Mouse (Mus musculus): Measurements from ENCODE around the gene Dnm3. TPM values are rescaled to one million over a fixed set of nuclear protein-coding genes. Genes with fewer than 3 reads are reported as not detected.

Gene Dnm3
- polyA plus RNA-seq, 1 experiment from 2014 or later, result 21.1 TPM

DNA sequence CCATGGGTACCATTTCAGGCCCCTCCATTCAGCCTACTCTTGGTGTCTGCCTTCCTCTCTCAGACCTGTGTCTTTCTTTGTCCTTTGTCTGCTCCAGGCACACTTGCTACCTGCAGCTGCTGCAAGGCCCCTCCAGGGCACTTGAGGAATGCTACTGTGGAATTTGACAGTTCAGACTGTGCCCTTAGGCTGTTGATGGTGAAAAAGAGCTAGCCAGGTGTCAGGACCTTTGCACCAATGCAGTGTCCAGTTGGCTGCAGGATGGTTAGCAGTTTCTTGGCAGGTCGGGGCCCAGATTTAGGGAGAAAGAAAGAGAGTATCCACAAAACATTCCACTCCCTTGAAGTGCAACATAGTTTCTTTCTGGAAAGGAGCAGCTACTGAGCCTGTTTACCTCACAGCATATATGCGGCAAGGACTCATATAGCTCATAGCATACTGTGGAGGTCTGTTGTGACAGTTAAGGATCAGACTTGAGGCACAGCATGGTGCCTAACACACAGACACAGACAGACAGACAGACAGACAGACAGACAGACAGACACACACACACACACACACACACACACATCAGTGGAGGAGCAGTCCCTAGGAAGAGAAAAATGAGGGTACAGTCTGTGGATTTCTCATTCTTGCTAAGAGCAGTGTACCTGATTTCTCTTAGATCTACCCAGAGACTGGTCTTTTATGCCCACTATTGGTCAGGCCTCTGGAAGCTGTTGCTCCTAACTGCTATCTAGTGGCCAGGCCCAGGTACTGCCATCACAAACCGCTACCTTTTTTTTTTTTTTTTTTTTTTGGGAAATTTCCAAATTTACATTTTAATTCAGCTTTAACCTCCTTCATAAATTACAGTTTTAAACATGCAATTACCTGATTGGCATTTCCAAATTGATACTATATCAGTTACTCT, 515.1 kb downstream of the Dnm3 start:
- Histone ChIP-seq H3K27ac (no peak overlapping the region; the same call in 1 of the 2 replicates), H3K4me3 (no peak overlapping the region), H3K27me3 (no peaks in the 10 kb centered on the region), H3K9ac (no peak overlapping the region), H3K4me1 (no peaks in the 10 kb centered on the region), H3K36me3 (no peaks in the 10 kb centered on the region), H3K9me3 (no peaks in the 10 kb centered on the region), H3K4me2 (replicated peaks) (no peak overlapping the region)
- 39% methylated on average over 3 of the region's 3 CpGs for WGBS
- ATAC-seq (ENCODE audit: insufficient number of reproducible peaks, insufficient read depth, low FRiP score, low TSS enrichment), result 0 out of 2 replicates have a peak, but pooled peaks have one; percentile 68

DNA sequence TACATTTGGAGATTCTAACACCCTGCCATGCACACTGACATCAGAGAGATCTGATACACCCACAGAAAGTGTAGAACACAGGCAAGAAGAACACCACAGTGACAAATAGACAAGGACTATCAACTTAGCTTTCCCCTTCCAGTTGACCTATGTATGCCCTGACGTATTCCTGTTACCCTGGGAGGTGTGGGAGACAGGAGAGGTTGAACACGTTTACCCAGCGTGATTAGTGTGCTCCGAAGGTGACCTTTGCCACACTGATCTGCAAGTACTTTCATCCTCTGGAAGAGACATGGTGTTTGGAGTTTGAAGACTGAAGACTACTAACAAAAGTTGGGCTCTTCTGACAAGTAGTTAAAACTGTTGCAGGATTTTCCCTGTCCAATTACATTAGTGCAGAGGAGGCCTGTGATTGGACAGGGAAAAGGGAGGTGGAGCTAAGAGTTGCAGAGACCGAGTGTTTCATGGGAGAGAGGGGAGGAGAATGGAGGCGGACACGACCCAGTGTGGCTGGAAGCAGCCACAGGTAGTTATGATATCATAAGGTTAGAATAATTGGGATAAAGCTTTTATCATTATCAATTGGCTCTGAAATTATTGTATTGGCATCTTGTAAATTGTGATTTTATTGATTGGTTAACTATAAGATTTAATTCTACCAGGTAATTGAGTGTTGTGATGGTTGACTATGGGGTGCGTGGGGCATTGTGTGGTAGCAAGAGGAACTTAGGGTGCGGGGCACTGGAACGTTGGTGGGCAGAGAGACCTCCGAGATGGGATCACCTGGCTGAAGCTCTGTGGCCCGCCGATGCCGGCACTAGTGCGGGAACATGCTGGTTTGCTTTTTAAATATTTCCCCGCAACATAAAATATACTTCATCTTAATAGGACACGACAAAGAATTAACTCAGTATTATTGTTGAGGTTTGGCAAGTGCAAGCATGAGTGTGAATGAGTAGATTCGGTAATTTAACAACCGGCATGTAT, 519.6 kb downstream of the Dnm3 start:
- ATAC-seq (ENCODE audit: insufficient number of reproducible peaks, insufficient read depth, low FRiP score, low TSS enrichment), result no peak
- no peaks in the 10 kb centered on the region for H3K4me1 ChIP-seq
- no peak overlapping the region for H3K4me2 ChIP-seq (replicated peaks)
- 82% methylated on average over 19 of the region's 19 CpGs for WGBS
- no peaks in the 10 kb centered on the region for H3K27me3 ChIP-seq
- H3K36me3 ChIP-seq, result no peaks in the 10 kb centered on the region
- no peak overlapping the region for H3K9ac ChIP-seq
- H3K27ac ChIP-seq, result no peak overlapping the region
- H3K9me3 ChIP-seq, result no peaks in the 10 kb centered on the region
- no peak overlapping the region for H3K4me3 ChIP-seq

DNA sequence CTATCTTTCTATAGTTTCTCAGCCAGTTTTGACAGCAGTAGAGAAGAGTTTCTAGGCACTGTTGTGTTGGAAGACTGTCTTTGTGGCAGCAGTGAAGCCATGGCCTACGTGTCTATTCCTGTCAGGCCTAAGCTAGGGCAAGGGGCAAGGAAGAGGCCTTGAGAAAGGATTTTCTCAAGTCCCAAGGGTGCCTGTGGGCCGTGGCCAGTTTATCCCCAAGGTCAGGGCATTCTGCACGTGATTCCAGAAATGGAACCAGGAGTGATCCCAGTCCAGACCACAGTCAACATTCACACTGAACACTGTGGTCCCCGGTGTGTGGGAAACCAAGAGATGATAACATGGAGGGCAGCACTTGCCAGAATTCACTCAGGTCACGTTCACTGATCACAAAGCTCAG, 522.0 kb downstream of the Dnm3 start:
- Histone ChIP-seq H3K9me3 (no peaks in the 10 kb centered on the region), H3K27ac (no peak overlapping the region), H3K36me3 (no peaks in the 10 kb centered on the region), H3K27me3 (no peaks in the 10 kb centered on the region), H3K4me2 (replicated peaks) (no peak overlapping the region), H3K4me1 (no peaks in the 10 kb centered on the region), H3K4me3 (no peak overlapping the region), H3K9ac (no peak overlapping the region)
- ATAC-seq (ENCODE audit: insufficient number of reproducible peaks, insufficient read depth, low FRiP score, low TSS enrichment), result no peak
- WGBS, result 60% methylated on average over 5 of the region's 5 CpGs

DNA sequence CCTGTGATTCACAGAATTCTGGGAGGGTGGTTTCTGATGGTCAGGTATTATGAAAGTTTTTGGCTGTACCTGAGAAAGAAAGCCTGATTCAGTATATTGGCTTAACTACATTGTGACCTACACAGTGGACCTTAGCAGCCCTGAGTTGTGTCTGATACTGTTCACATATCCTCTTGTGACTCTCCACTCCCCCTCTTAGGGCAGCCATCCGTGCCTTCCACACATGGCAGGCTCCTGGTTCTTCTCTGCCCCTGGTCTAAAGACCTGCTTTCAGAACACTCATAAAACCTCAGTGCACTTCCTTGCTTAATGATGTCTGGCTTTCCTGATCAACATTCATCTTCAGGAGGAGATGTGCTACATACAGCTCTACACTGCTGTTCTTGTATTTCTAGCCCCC, 525.2 kb downstream of the Dnm3 start:
- Histone ChIP-seq H3K9me3 (no peaks in the 10 kb centered on the region), H3K27ac (no peak overlapping the region), H3K4me1 (no peaks in the 10 kb centered on the region), H3K4me3 (no peak overlapping the region), H3K27me3 (no peaks in the 10 kb centered on the region), H3K36me3 (no peaks in the 10 kb centered on the region), H3K9ac (no peak overlapping the region), H3K4me2 (replicated peaks) (no peak overlapping the region)
- 59% methylated on average over 1 of the region's 1 CpGs for WGBS
- no peak for ATAC-seq (ENCODE audit: insufficient number of reproducible peaks, insufficient read depth, low FRiP score, low TSS enrichment)

DNA sequence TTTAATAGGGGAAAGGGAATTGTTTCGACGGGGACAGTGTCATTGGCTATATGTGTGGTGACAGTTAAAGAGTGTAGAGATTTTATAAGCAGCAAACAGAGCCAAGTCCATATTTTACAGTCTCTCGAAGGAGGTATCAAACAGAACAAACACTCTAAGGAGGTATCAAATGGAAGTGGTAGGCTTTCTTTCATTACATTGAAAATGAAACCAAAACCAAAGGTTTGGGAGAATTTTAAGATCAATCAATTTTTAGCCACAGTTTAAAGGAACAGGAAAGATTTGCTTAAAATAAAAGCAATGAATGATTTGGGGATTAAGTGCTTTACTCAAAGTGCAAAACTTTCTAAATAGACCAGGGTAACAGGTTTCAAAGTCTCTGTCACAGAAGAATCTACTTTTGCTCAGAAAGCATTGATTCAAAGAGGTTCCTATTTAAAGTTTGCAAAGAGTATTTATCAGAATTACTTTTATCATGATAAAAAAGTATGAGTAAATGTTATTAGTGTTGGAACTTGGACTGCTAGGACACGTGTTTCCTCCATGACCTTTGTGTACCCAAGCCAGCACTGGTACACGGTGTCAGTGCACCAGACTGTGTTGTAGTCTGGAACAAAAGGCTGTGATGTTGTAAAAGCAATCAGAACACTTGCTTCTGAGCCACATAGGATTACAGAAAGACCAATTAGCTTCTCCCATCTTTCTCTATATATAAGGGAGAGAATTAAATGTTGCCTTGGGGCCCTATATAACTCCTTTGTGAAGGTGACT, 526.6 kb downstream of the Dnm3 start:
- Histone ChIP-seq H3K4me3 (no peak overlapping the region), H3K27me3 (no peaks in the 10 kb centered on the region), H3K36me3 (no peaks in the 10 kb centered on the region), H3K27ac (no peak overlapping the region), H3K9ac (no peak overlapping the region), H3K4me2 (replicated peaks) (no peak overlapping the region), H3K4me1 (no peaks in the 10 kb centered on the region), H3K9me3 (no peaks in the 10 kb centered on the region)
- no peak for ATAC-seq (ENCODE audit: insufficient number of reproducible peaks, insufficient read depth, low FRiP score, low TSS enrichment)
- WGBS, result 76% methylated on average over 5 of the region's 5 CpGs

DNA sequence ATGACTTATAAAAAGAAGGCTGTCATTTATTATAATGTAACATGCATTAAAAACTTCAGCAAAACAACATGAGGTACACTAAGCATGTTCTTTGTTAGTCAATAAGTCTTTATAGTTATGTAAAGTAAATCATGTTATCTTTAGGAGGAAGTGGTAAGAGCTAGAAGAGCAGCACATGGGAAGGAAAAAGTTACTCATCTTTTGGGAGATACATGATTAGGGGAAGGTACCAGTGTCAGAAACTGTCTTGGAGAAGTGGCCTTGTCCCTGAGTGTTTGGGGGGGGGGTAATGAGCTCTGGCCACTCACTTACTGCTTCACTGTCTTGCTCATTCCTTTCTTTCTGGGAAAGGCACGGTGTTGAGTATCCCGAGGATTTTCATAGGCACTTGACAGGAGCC, 535.8 kb downstream of the Dnm3 start:
- no peak for ATAC-seq (ENCODE audit: insufficient number of reproducible peaks, insufficient read depth, low FRiP score, low TSS enrichment)
- no peaks in the 10 kb centered on the region for H3K4me1 ChIP-seq
- 88% methylated on average over 2 of the region's 2 CpGs for WGBS
- H3K27me3 ChIP-seq, result no peaks in the 10 kb centered on the region
- H3K9me3 ChIP-seq, result no peaks in the 10 kb centered on the region
- no peak overlapping the region for H3K9ac ChIP-seq
- no peak overlapping the region for H3K4me2 ChIP-seq (replicated peaks)
- no peak overlapping the region for H3K4me3 ChIP-seq
- H3K27ac ChIP-seq, result no peak overlapping the region
- H3K36me3 ChIP-seq, result no peaks in the 10 kb centered on the region

MicroRNA genes within 50 kb of the gene (microRNA counts, 519-probe panel; counts per million panel counts)
- microRNA mmu-miR-199a-3p, result 9,238 counts per million, percentile 100 among the panel's probes with 10 or more counts
- 8,388 counts per million, percentile 100 among the panel's probes with 10 or more counts for microRNA mmu-miR-199a-5p
- 5,401 counts per million, percentile 89 among the panel's probes with 10 or more counts for microRNA mmu-miR-214

Small RNAs within 50 kb of the gene (microRNA-seq; reads per million reads assigned to microRNA genes)
- gene Mir199a-2 (299 reads per million, percentile 65 among the genes with 10 or more reads in this experiment), gene Mir214 (49,391 reads per million, percentile 99 among the genes with 10 or more reads in this experiment)

Other genes starting within 250 kb of the Dnm3 start
- gene Mettl13, start 70.5 kb upstream of the Dnm3 start, polyA plus RNA-seq (2016; fragmentation: Nextera tagmentation; extraction: Ambion mirVana), result 30.2 and 32.6 TPM in 2 replicates
- gene Vamp4, start 92.5 kb upstream of the Dnm3 start, polyA plus RNA-seq (2016; fragmentation: Nextera tagmentation; extraction: Ambion mirVana), result 77.0 and 79.8 TPM in 2 replicates
- gene Myoc, start 161.1 kb upstream of the Dnm3 start, polyA plus RNA-seq (2016; fragmentation: Nextera tagmentation; extraction: Ambion mirVana), result not detected in 2 replicates
- gene Myocos, start 180.2 kb upstream of the Dnm3 start, polyA plus RNA-seq (2016; fragmentation: Nextera tagmentation; extraction: Ambion mirVana), result not detected in 2 replicates

Measured in embryonic facial prominence, embryonic 12.5 days (tissue).